Mouse (Mus musculus) heart, adult 2 months (tissue): Measurements from ENCODE around the gene Epha5. TPM values are rescaled to one million over a fixed set of nuclear protein-coding genes. Genes with fewer than 3 reads are reported as not detected.

Experiments used
- DNase-seq, 2 experiments: peaks; one replicate each; pipeline ENCODE4 v3.0.0; 2021
- H3K27ac ChIP-seq: fragments of 200-600 bp; 2 replicates; pipeline ENCODE4 v1.8.1; 2022
- H3K27me3 ChIP-seq: fragments of 200-500 bp; 2 replicates; pipeline ENCODE4 v1.6.1; 2012; ENCODE audit warnings: mild to moderate bottlenecking, low read length, inconsistent platforms, mixed read lengths; ENCODE audit not compliant: control insufficient read depth, insufficient read depth
- H3K36me3 ChIP-seq: fragments of 200-500 bp; 2 replicates; pipeline ENCODE4 v1.6.1; 2012; ENCODE audit warnings: low read length, inconsistent platforms; ENCODE audit not compliant: control insufficient read depth, insufficient read depth
- H3K4me1 ChIP-seq: fragments of 200-500 bp; 2 replicates; pipeline ENCODE4 v1.6.1; 2011; ENCODE audit warnings: low read length; ENCODE audit not compliant: control insufficient read depth, insufficient read depth
- H3K4me3 ChIP-seq: fragments of 200-600 bp; 2 replicates; pipeline ENCODE4 v1.8.1; 2022
- H3K79me2 ChIP-seq: fragments of 200-500 bp; replicated peaks from 2 replicates; pipeline ENCODE4 v1.6.1; 2012; ENCODE audit warnings: mild to moderate bottlenecking, inconsistent platforms, low read length, moderate library complexity, mixed read lengths; ENCODE audit not compliant: control insufficient read depth, insufficient read depth
- H3K9ac ChIP-seq: fragments of 200-500 bp; 2 replicates; pipeline ENCODE4 v1.6.1; 2012; ENCODE audit warnings: low read depth, mild to moderate bottlenecking, control low read depth, inconsistent platforms, low read length, mixed read lengths
- CTCF ChIP-seq: fragments of 200-600 bp; IDR thresholded peaks from 2 replicates; pipeline ENCODE4 v1.8.1; 2022; ENCODE audit warnings: antibody characterized with exemption, mild to moderate bottlenecking, moderate library complexity
- EP300 ChIP-seq: fragments of 200-500 bp; IDR thresholded peaks from 2 replicates; pipeline ENCODE4 v1.6.1; 2011; ENCODE audit warnings: low read depth, low read length, control low read depth; ENCODE audit not compliant: insufficient read depth
- POLR2A ChIP-seq: fragments of 200-500 bp; IDR thresholded peaks from 2 replicates; pipeline ENCODE4 v1.6.1; 2011; ENCODE audit warnings: mild to moderate bottlenecking, low read depth, low read length, control low read depth; ENCODE audit not compliant: insufficient read depth
- WGBS: fragments of 180-500 bp; shearing (Covaris S2); methylation state at CpG from one replicate; pipeline ENCODE4 v1.1.7; 2018; 5-methylcytosine and 5-hydroxymethylcytosine counted together
- intact Hi-C: fragments of 180-260 bp; cut with DNase I; formaldehyde crosslinking; loops from one replicate; pipeline ENCODE4 v1.15.1; 2025
- polyA plus RNA-seq: library from polyadenylated mRNA; depleted of rRNA; stranded (reverse); fragments of >200 nt; gene quantifications from 2 replicates; pipeline ENCODE4 v1.2.3, GENCODE M21; 2012
- total RNA-seq, 2 experiments: library from RNA; stranded (reverse); gene quantifications; 2 replicates each; pipeline ENCODE4 v1.2.3; 2021

Gene Epha5
- total and polyA plus RNA-seq, 3 experiments = 0.04 to 0.07 TPM; not detected in 1

- WGBS = 68% methylated on average over 6 of the region's 6 CpGs
- DNase-seq = no peak
- intact Hi-C loops = no loop called here
- Histone ChIP-seq H3K79me2 (no peaks in the 10 kb centered on the region), H3K27ac (no peak overlapping the region), H3K4me3 (no peak overlapping the region), H3K9ac (no peak overlapping the region), H3K4me1 (no peaks in the 10 kb centered on the region), H3K27me3 (no peaks in the 10 kb centered on the region), H3K36me3 (no peaks in the 10 kb centered on the region)
- TF ChIP-seq EP300 (no peak), POLR2A (no peak), CTCF (no peak)
Observed at GRCm38 (mm10) chr5:84081321-84081720, 335.9 kb downstream of the Epha5 start.

- Histone ChIP-seq H3K4me1 (no peaks in the 10 kb centered on the region), H3K4me3 (no peak overlapping the region), H3K27ac (no peak overlapping the region), H3K79me2 (no peaks in the 10 kb centered on the region), H3K36me3 (no peaks in the 10 kb centered on the region), H3K27me3 (no peaks in the 10 kb centered on the region), H3K9ac (no peak overlapping the region)
- DNase-seq = no peak
- TF ChIP-seq POLR2A (no peak), EP300 (no peak), CTCF (no peak)
- 82% methylated on average over 7 of the region's 7 CpGs for whole genome bisulfite sequencing
- intact Hi-C loops = no loop called here
Observed at GRCm38 (mm10) chr5:84070976-84071375, 346.2 kb downstream of the Epha5 start.

- Histone ChIP-seq H3K4me1 (no peaks in the 10 kb centered on the region), H3K79me2 (no peaks in the 10 kb centered on the region), H3K4me3 (no peak overlapping the region), H3K36me3 (no peaks in the 10 kb centered on the region), H3K27me3 (no peaks in the 10 kb centered on the region), H3K9ac (no peak overlapping the region), H3K27ac (no peak overlapping the region)
- intact Hi-C loops = no loop called here
- TF ChIP-seq CTCF (no peak), POLR2A (no peak), EP300 (no peak)
- DNase-seq = no peak
- WGBS = 67% methylated on average over 2 of the region's 2 CpGs
Observed at GRCm38 (mm10) chr5:84053880-84054279, 363.3 kb downstream of the Epha5 start.

GRCm38 (mm10) chr5:84037250-84037963 lies 379.8 kb downstream of the Epha5 start:
- TF ChIP-seq POLR2A (no peak), EP300 (no peak), CTCF (no peak)
- intact Hi-C loops = no loop called here
- WGBS = 89% methylated on average over 1 of the region's 1 CpGs

More at GRCm38 (mm10) chr5:84037250-84037963, 379.8 kb downstream of the Epha5 start:
- no peaks in the 10 kb centered on the region for H3K36me3 ChIP-seq
- H3K9ac ChIP-seq = no peak overlapping the region
- H3K79me2 ChIP-seq = no peaks in the 10 kb centered on the region
- H3K4me1 ChIP-seq = no peaks in the 10 kb centered on the region
- no peak overlapping the region for H3K27ac ChIP-seq
- DNase-seq = no peak
- no peaks in the 10 kb centered on the region for H3K27me3 ChIP-seq
- H3K4me3 ChIP-seq = no peak overlapping the region
